Mouse (Mus musculus): ENCODE measurements around the gene Gm43191. TPM values are rescaled to one million over a fixed set of nuclear protein-coding genes. Genes with fewer than 3 reads are reported as not detected.

The Gm43191 gene
- polyA plus RNA-seq, 1 experiment from 2014 or later: not detected

DNA sequence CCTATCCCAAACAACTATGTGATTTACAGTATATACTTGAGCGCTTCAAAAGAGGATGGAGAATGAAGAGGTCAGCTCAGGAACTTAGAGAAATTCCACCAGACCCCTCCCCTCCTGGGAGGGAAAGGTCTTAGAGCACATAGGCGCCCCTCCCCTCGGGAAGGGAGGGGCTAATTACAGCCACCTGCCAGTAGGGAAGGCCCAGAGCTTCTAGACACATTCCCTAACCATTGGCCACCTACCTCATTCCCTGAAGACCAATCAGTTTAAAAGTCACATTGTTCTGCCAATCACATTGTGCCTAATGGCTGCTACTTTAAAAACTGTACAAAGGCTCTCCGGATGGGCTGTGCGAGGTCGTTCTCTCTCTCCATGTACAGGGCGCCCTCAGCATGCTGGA, 58.4 kb downstream of the Gm43191 start:
- H3K27me3 ChIP-seq (ENCODE audit: control insufficient read depth, insufficient read depth, low read length): no peaks in the 10 kb centered on the region
- H3K36me3 ChIP-seq (ENCODE audit: control insufficient read depth, insufficient read depth, low read length): peaks cover 9% of the 10 kb centered on the region
- no peak overlapping the region for H3K9ac ChIP-seq (ENCODE audit: low read depth, low read length)
- H3K4me2 ChIP-seq: no peak overlapping the region
- no peak overlapping the region for H3K27ac ChIP-seq (ENCODE audit: low read depth, low read length)
- 90% methylated on average over 7 of the region's 7 CpGs for WGBS (ENCODE audit: insufficient replicate concordance)
- no peaks in the 10 kb centered on the region for H3K9me3 ChIP-seq (replicated peaks; ENCODE audit: control insufficient read depth, low read length)
- no peaks in the 10 kb centered on the region for H3K4me1 ChIP-seq (ENCODE audit: control insufficient read depth, insufficient read depth, low read length)
- ATAC-seq (replicated peaks; ENCODE audit: insufficient number of reproducible peaks, low FRiP score, low TSS enrichment): no peak
- H3K4me3 ChIP-seq (ENCODE audit: low read depth, low read length): no peak overlapping the region

GRCm38 (mm10) chr3:116620636-116621370, 60.3 kb downstream of the Gm43191 start:
- no peaks in the 10 kb centered on the region for H3K4me1 ChIP-seq (ENCODE audit: control insufficient read depth, insufficient read depth, low read length)
- no peaks in the 10 kb centered on the region for H3K27me3 ChIP-seq (ENCODE audit: control insufficient read depth, insufficient read depth, low read length)
- no peak for ATAC-seq (replicated peaks; ENCODE audit: insufficient number of reproducible peaks, low FRiP score, low TSS enrichment)
- no peak overlapping the region for H3K4me2 ChIP-seq
- no peaks in the 10 kb centered on the region for H3K9me3 ChIP-seq (replicated peaks; ENCODE audit: control insufficient read depth, low read length)
- H3K27ac ChIP-seq (ENCODE audit: low read depth, low read length): no peak overlapping the region
- 87% methylated on average over 7 of the region's 7 CpGs for WGBS (ENCODE audit: insufficient replicate concordance)
- H3K9ac ChIP-seq (ENCODE audit: low read depth, low read length): no peak overlapping the region
- H3K36me3 ChIP-seq (ENCODE audit: control insufficient read depth, insufficient read depth, low read length): peaks cover 11% of the 10 kb centered on the region
- H3K4me3 ChIP-seq (ENCODE audit: low read depth, low read length): no peak overlapping the region

GRCm38 (mm10) chr3:116618855-116619254, 62.2 kb downstream of the Gm43191 start:
- WGBS (ENCODE audit: insufficient replicate concordance): 78% methylated on average over 6 of the region's 6 CpGs
- Histone ChIP-seq H3K27me3 (ENCODE audit: control insufficient read depth, insufficient read depth, low read length) (no peaks in the 10 kb centered on the region), H3K4me3 (ENCODE audit: low read depth, low read length) (no peak overlapping the region), H3K4me2 (no peak overlapping the region), H3K9ac (ENCODE audit: low read depth, low read length) (no peak overlapping the region), H3K9me3 (replicated peaks; ENCODE audit: control insufficient read depth, low read length) (no peaks in the 10 kb centered on the region), H3K27ac (ENCODE audit: low read depth, low read length) (no peak overlapping the region), H3K4me1 (ENCODE audit: control insufficient read depth, insufficient read depth, low read length) (no peaks in the 10 kb centered on the region), H3K36me3 (ENCODE audit: control insufficient read depth, insufficient read depth, low read length) (peaks cover 18% of the 10 kb centered on the region)
- no peak for ATAC-seq (replicated peaks; ENCODE audit: insufficient number of reproducible peaks, low FRiP score, low TSS enrichment)

GRCm38 (mm10) chr3:116615318-116616068, 65.6 kb downstream of the Gm43191 start:
- Histone ChIP-seq H3K9me3 (replicated peaks; ENCODE audit: control insufficient read depth, low read length) (no peaks in the 10 kb centered on the region), H3K4me2 (no peak overlapping the region), H3K36me3 (ENCODE audit: control insufficient read depth, insufficient read depth, low read length) (peaks cover 18% of the 10 kb centered on the region), H3K27me3 (ENCODE audit: control insufficient read depth, insufficient read depth, low read length) (no peaks in the 10 kb centered on the region), H3K9ac (ENCODE audit: low read depth, low read length) (no peak overlapping the region), H3K27ac (ENCODE audit: low read depth, low read length) (no peak overlapping the region), H3K4me3 (ENCODE audit: low read depth, low read length) (no peak overlapping the region), H3K4me1 (ENCODE audit: control insufficient read depth, insufficient read depth, low read length) (no peaks in the 10 kb centered on the region)
- 80% methylated on average over 8 of the region's 8 CpGs for WGBS (ENCODE audit: insufficient replicate concordance)
- no peak for ATAC-seq (replicated peaks; ENCODE audit: insufficient number of reproducible peaks, low FRiP score, low TSS enrichment)

DNA sequence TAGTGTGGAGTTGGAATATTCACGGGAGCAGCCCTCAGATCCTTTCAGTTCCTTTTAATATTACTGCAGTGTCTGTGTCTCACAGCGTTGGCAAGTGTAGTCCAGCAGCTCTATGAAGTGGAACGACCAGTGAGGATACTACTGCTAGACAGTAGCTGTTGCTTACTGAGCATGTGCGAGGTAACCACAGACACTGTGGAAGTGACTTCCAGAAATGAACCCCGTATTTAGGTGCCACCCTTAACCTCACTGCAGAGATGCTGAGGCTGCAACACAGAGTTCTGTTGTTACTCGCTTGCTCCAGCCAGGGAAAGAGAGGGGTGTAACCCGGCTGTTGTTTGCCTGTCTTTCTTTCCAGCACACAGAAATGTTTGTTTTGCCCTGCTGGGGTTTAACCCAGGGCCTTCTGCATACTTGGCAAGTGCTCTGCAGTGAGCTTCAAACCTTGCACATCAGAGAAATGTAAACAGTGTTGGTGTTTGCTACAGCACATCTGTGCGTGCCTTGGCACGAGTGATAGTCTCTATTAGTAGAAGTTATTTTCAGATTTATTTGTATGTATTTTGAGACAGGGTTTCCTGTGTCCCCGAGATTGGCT, 66.7 kb downstream of the Gm43191 start, which contains the start of gene Trmt13:
Gene Trmt13 (minus strand): TSS at position 293 of the 598 bp plus-strand sequence.
- WGBS (ENCODE audit: insufficient replicate concordance): 84% methylated on average over 10 of the region's 10 CpGs
- Histone ChIP-seq H3K36me3 (ENCODE audit: control insufficient read depth, insufficient read depth, low read length) (peaks cover 18% of the 10 kb centered on the region), H3K27me3 (ENCODE audit: control insufficient read depth, insufficient read depth, low read length) (no peaks in the 10 kb centered on the region), H3K9me3 (replicated peaks; ENCODE audit: control insufficient read depth, low read length) (no peaks in the 10 kb centered on the region), H3K9ac (ENCODE audit: low read depth, low read length) (no peak within 1 kb of the TSS), H3K4me2 (no peak within 1 kb of the TSS), H3K4me1 (ENCODE audit: control insufficient read depth, insufficient read depth, low read length) (no peaks in the 10 kb centered on the region), H3K27ac (ENCODE audit: low read depth, low read length) (no peak within 1 kb of the TSS), H3K4me3 (ENCODE audit: low read depth, low read length) (no peak within 1 kb of the TSS)
- no peak for ATAC-seq (replicated peaks; ENCODE audit: insufficient number of reproducible peaks, low FRiP score, low TSS enrichment)

DNA sequence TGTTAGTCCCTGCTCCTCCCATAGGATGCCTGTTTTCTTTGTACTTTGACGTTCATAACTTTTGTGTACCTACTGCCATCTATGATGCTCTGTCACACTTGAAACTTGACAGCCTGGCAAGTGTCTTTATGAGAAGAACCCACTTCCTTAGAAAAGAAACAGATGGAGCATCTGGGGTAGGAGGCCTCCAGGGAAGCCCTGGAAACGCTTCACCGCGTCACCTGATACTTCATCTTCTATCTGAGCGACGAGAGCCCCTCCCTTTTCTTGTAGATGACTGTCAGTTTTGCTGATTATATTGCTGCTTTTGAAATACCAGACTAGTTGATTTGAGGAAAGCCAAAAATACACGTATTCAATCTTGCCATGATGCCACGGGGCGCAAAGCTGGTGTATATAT, 76.5 kb downstream of the Gm43191 start:
- WGBS (ENCODE audit: insufficient replicate concordance): 86% methylated on average over 9 of the region's 9 CpGs
- no peaks in the 10 kb centered on the region for H3K27me3 ChIP-seq (ENCODE audit: control insufficient read depth, insufficient read depth, low read length)

GRCm38 (mm10) chr3:116601781-116602180, 79.3 kb downstream of the Gm43191 start:
- H3K36me3 ChIP-seq (ENCODE audit: control insufficient read depth, insufficient read depth, low read length): no peaks in the 10 kb centered on the region
- 93% methylated on average over 5 of the region's 5 CpGs for WGBS (ENCODE audit: insufficient replicate concordance)
- ATAC-seq (replicated peaks; ENCODE audit: insufficient number of reproducible peaks, low FRiP score, low TSS enrichment): no peak
- no peaks in the 10 kb centered on the region for H3K27me3 ChIP-seq (ENCODE audit: control insufficient read depth, insufficient read depth, low read length)
- H3K4me1 ChIP-seq (ENCODE audit: control insufficient read depth, insufficient read depth, low read length): no peaks in the 10 kb centered on the region
- H3K4me3 ChIP-seq (ENCODE audit: low read depth, low read length): no peak overlapping the region
- no peak overlapping the region for H3K4me2 ChIP-seq
- no peaks in the 10 kb centered on the region for H3K9me3 ChIP-seq (replicated peaks; ENCODE audit: control insufficient read depth, low read length)
- no peak overlapping the region for H3K9ac ChIP-seq (ENCODE audit: low read depth, low read length)
- H3K27ac ChIP-seq (ENCODE audit: low read depth, low read length): no peak overlapping the region

More for the DNA sequence above, 76.5 kb downstream of the Gm43191 start:
- no peaks in the 10 kb centered on the region for H3K4me1 ChIP-seq (ENCODE audit: control insufficient read depth, insufficient read depth, low read length)
- no peak overlapping the region for H3K27ac ChIP-seq (ENCODE audit: low read depth, low read length)
- no peaks in the 10 kb centered on the region for H3K9me3 ChIP-seq (replicated peaks; ENCODE audit: control insufficient read depth, low read length)
- H3K4me3 ChIP-seq (ENCODE audit: low read depth, low read length): no peak overlapping the region
- H3K4me2 ChIP-seq: no peak overlapping the region
- H3K36me3 ChIP-seq (ENCODE audit: control insufficient read depth, insufficient read depth, low read length): no peaks in the 10 kb centered on the region; the same call in 1 of the 2 replicates
- ATAC-seq (replicated peaks; ENCODE audit: insufficient number of reproducible peaks, low FRiP score, low TSS enrichment): no peak
- H3K9ac ChIP-seq (ENCODE audit: low read depth, low read length): no peak overlapping the region

GRCm38 (mm10) chr3:116601005-116601404, 80.1 kb downstream of the Gm43191 start:
- WGBS (ENCODE audit: insufficient replicate concordance): 86% methylated on average over 5 of the region's 5 CpGs
- H3K4me1 ChIP-seq (ENCODE audit: control insufficient read depth, insufficient read depth, low read length): no peaks in the 10 kb centered on the region
- no peak overlapping the region for H3K4me2 ChIP-seq
- H3K9me3 ChIP-seq (replicated peaks; ENCODE audit: control insufficient read depth, low read length): no peaks in the 10 kb centered on the region
- H3K36me3 ChIP-seq (ENCODE audit: control insufficient read depth, insufficient read depth, low read length): no peaks in the 10 kb centered on the region
- no peak overlapping the region for H3K27ac ChIP-seq (ENCODE audit: low read depth, low read length)
- H3K4me3 ChIP-seq (ENCODE audit: low read depth, low read length): no peak overlapping the region
- H3K27me3 ChIP-seq (ENCODE audit: control insufficient read depth, insufficient read depth, low read length): no peaks in the 10 kb centered on the region
- no peak overlapping the region for H3K9ac ChIP-seq (ENCODE audit: low read depth, low read length)
- no peak for ATAC-seq (replicated peaks; ENCODE audit: insufficient number of reproducible peaks, low FRiP score, low TSS enrichment)
